Mouse (Mus musculus) G1E (cell line): ENCODE results near the gene Ralgapa1.

Source experiments
- CTCF ChIP-seq: IDR thresholded peaks from 2 replicates; pipeline ENCODE4 v1.5.1; 2012; ENCODE audit warnings: low read depth, low read length, inconsistent platforms, mixed read lengths
- GATA1 ChIP-seq: IDR thresholded peaks from 2 replicates; pipeline ENCODE4 v1.6.1; 2012; ENCODE audit warnings: borderline replicate concordance, low read length, inconsistent platforms, mixed read lengths
- TAL1 ChIP-seq: conservative IDR thresholded peaks from 2 replicates; pipeline ENCODE4 v1.6.1; 2012; ENCODE audit warnings: low read depth, low read length, inconsistent platforms, mixed read lengths

GRCm38 (mm10) chr12:55573089-55573488 is 247.9 kb downstream of the Ralgapa1 start:
- TF ChIP-seq CTCF (no peak), TAL1 (no peak), GATA1 (no peak)
